Mouse (Mus musculus) granulocyte monocyte progenitor cell, adult 5-6 weeks (primary cell): Measurements from ENCODE around the gene Kif13a. TPM values are rescaled to one million over a fixed set of nuclear protein-coding genes. Genes with fewer than 3 reads are reported as not detected.
A peak's percentile ranks its signal among the peaks of the same experiment; 100 is the strongest.

Experiments used
- ATAC-seq: replicated peaks from 2 replicates; pipeline ENCODE4 v1.8.0; 2016; ENCODE audit warnings: mild to moderate bottlenecking, moderate TSS enrichment, inconsistent platforms; ENCODE audit not compliant: poor library complexity, severe bottlenecking
- total RNA-seq, 2 experiments: library from RNA; stranded (forward) in 1 of 2; stranded (reverse) in 1 of 2; fragments of 200-712, 200-1000 nt in 1 of 2; fragments of >200 nt in 1 of 2; fragmentation: Nextera tagmentation in 1 of 2; gene quantifications; 2 replicates each; pipeline ENCODE4 v1.2.3; 2014 to 2017

Gene Kif13a
- total RNA-seq, 2 experiments from 2014 or later: 26.6 to 46.0 TPM

DNA sequence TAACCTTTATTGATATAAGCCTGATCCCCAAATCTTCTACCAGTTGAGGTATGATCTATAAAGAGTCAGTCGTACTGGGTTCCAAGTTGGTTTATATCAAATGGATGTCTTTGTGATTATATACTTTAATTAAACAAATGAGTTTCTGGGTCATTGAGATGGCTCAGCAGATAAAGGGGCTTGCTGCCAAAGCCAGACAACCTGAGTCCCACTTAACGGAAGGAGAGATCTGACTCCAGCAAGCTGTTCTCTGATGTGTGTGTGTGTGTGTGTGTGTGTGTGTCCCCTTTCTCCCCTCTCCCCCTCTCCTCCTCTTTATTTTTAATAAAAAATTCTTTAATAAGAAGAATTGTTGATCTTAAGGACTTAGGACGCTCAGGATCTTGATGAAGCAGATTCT lies 86.0 kb downstream of the Kif13a start:
- no peak for ATAC-seq

DNA sequence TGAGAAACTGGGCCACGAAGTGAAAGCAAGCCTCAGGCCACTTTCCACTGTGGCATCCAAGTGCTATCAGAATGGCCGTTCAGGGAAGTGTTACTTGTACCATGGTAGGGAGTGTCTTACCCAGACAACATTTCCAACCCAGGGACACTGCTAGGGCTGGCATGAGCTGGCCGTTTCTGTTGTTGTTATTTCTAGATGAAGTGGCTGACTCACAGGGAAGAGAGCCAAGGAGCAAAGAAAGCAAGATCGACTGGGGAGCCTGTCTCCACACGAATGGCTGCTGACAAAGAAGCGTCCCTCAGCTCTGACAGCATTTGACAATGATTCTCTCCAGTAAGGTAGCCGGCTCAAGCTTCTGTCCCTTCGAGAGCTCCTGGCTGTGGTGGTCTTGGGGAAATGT lies 87.5 kb downstream of the Kif13a start:
- ATAC-seq: no peak

DNA sequence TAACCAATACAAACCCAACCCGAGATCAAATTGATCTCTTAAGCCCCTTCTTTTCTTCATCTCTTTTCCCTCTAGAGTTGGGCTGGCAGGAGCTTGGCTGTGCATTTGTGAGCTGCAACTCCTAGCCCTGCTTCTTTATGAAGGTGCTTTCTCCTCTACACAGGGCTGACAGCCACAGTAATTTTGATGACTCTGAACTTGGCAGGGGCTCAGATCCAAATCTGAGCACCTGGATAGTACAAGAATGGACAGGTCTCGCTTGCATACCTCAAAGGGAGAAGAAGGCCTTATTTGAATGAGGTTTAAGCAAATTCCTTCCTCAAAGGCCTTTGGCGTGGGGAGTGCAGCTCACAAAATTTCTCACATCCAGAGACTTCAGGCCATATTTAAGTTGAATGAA lies 88.0 kb downstream of the Kif13a start:
- ATAC-seq: no peak

- no peak for ATAC-seq
Measured at GRCm38 (mm10) chr13:46840676-46841075, 89.0 kb downstream of the Kif13a start.

DNA sequence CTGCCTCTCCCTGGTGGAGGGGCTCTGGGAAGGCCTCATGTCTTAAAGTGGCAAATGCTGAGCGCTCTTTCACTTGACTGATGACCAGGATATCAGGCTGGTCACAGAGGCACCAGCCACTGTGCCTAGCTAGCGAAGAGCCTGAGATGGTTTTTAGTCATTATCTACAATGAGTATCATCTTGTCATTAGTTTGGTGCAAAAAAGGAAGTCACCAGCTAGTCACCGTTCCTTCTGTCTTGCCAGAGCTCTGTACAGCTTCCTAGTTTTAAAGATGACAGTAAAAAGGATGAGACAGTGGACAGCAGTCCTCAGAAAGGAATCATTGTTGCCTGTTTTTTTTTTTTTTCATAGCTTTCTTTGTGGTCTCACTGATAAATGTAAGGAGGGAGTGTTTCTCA lies 90.4 kb downstream of the Kif13a start:
- ATAC-seq: no peak

- ATAC-seq: peak; percentile 61
Measured at GRCm38 (mm10) chr13:46838551-46838950, 91.1 kb downstream of the Kif13a start.

GRCm38 (mm10) chr13:46835351-46835750 lies 94.3 kb downstream of the Kif13a start:
- ATAC-seq: no peak

DNA sequence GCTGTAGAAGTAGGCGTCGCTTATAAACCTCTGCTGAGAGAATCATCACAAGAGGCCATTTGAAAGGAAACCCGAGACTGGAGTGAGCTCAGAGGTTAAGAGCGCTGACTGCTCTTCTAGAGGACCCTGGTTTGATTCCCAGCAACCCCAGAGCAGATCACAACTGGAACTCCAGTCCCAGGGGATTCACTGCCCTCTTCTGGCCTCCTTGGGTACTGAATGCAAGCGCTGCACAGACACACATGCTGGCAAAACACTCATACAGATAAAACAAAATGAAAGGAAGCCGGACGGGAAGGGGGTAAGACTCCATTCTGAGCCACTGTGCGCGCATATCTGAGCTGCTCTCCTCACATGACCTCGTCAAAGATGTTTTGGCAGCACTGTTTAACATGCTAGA lies 94.9 kb downstream of the Kif13a start:
- ATAC-seq: no peak

DNA sequence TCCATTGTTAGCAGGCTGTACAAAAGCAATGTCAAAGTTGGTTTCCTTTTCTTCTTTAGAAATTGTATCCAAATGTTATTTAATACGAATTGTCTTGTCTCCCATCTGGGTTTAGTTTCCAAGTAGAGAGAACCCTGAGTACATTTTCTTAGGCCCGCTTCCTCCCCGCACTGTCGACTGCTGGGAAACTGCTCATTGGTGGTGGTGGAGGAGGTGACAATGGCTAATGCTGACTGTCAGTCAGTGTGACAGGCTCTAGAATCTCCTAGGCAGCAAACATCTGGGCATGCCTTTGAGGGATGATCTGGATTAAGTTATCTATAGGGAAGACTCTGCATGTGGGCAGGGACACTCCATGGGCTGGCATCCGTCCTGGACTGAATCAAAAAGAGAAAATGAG lies 96.1 kb downstream of the Kif13a start:
- no peak for ATAC-seq

DNA sequence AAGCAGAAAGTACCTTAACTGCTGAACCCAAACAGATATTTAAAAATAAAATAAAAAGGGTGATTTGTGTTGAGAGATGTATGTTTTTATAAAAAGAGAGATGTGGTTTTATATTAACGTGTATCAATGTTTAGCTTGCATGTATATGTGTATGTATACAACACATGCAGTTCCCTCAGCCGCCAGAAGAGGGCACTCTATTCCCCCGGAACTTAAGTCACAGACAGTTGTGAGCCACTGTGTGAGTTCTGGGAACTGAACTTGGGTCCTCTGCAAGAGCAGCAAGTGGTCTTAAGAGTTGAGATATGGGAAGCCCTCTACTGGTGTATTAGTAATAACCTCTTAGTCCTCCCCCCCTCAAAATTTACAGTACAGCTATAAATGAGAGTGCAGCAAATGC lies 96.7 kb downstream of the Kif13a start:
- ATAC-seq: no peak; the same call in 1 of the 2 replicates

- no peak for ATAC-seq
Measured at GRCm38 (mm10) chr13:46823271-46823670, 106.4 kb downstream of the Kif13a start.

GRCm38 (mm10) chr13:46822200-46822599 lies 107.5 kb downstream of the Kif13a start:
- no peak for ATAC-seq

DNA sequence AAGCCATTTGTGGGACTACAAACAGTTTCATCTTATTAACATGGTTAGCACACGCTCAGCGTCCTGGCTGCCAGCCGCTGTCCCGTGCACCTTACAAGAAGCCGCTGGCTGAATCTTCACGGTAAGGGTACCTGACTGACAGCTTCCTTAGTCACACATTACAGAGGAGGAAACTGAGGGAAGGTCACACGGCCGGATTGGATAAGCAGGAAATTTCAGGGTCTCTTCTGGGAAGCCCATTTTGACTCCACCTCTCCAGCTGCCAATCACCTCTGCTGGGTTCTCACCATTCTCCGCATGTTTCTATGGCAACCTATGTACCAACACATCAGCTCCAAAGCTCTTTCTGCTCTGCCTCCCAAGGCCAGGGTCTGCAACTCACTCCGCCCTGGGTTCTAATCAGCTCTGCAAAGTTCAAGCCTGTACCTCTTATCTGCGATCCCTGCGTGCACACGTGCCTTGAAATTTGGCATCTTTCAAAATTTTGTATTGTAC lies 109.9 kb downstream of the Kif13a start:
- no peak for ATAC-seq

DNA sequence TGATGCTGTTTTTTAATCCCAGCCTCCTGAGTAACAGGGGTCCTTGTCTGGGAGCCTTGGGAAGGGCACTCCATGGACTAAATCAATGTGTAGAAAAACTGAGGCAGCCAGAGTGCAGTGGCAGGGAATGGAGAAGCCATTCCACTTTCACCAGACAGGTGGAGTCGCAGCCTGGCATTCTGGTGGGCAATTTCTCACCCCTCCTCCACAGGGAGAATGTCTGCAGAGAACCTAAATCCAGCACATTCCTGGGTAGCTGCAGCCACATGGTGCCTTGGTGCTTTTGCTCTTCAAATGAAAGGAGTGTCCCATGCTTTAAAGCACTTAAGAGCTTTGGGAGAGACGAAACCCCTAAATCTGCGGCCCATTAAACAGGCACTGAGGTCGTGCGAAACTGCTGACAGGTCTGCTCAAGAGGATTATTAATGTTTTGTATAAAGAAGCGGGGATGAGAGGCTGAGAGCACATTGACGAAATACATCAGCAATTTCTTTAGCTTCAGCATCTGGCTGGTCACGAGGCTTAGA lies 110.4 kb downstream of the Kif13a start:
- ATAC-seq: no peak

DNA sequence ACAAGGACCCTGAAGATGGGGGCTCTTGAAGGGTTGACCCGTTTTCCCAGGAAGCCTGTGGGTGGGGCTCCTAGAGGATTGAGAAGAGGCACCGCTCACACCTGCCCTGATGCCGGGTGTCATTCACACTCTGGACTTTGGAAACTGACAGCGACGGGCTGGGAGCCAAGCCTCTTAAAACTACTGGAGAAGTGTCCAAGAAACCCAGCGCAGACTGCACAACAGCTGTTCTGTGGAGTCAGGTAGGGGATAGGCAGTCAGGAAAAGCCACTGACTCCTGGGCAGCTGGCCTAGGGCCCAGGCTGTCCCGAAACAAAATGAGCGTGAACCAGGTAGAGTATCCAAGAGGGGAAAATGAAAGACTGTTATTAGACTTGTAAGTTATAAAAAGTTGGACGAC lies 111.3 kb downstream of the Kif13a start:
- ATAC-seq: no peak

- no peak for ATAC-seq
Measured at GRCm38 (mm10) chr13:46812648-46813184, 117.0 kb downstream of the Kif13a start.

- no peak for ATAC-seq
Measured at GRCm38 (mm10) chr13:46811696-46812095, 118.0 kb downstream of the Kif13a start.

- no peak for ATAC-seq
Measured at GRCm38 (mm10) chr13:46810613-46811012, 119.1 kb downstream of the Kif13a start.

DNA sequence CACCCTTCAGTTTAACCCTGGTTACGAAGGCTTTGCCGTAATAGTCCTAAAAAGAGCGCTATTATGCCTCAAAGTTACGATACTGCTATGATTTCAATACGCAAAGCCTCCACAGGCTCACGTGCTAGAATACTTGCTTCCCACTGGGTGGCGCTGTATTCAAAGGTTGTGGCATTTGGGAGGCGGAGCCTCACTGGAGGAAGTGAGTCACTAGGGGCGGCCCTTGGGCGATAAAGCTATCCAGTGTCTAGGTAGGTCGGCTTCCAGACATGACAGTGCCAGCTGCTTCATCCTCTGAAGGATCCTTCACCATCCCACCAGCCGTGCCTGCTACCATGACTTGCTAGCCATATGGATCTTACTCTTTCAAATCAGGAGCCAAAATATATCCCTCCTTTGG lies 119.6 kb downstream of the Kif13a start:
- ATAC-seq: peak; percentile 79

DNA sequence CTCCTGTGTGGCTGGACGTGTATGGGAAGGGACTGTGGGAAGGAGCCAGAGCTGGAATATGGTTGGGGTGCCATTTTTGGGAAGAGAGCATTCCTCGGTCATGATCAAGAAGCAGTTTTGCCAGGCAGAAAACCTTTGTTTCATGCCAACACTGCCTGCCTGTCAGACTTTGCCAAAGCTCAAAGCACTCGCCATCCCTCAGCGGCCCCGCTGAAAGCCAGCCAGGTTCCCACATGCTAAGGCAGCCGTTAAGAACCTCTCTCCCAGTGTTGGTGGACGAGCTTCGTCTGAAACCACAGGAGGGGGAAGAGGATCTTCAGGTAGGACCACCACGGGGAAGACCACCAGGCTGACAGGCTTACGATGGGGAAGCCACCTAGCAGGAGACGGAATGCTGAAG lies 121.8 kb downstream of the Kif13a start:
- no peak for ATAC-seq

GRCm38 (mm10) chr13:46801196-46801595 lies 128.5 kb downstream of the Kif13a start:
- ATAC-seq: no peak

DNA sequence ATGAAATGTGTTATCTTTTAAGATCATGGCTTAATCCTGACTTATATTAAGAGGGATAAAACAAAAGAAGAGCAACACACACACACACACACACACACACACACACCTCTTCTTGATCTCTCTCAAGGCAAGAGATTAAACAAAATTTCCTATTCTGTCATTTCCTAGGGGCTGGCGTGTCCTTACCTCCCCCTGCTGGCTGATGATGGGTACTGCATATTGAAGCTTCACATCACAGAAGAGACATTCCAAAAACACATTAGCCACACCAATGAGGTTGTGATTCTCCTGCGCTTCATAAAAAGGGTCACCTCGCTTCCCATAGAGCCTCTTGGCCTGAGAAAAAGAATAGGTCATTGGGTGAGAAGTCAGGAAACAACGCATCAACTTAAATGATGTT lies 131.5 kb downstream of the Kif13a start:
- ATAC-seq: peak; percentile 74

- no peak for ATAC-seq
Measured at GRCm38 (mm10) chr13:46796381-46796780, 133.3 kb downstream of the Kif13a start.
